Mouse (Mus musculus): ENCODE measurements around the gene Grpel1. TPM values are rescaled to one million over a fixed set of nuclear protein-coding genes. Genes with fewer than 3 reads are reported as not detected.

Gene Grpel1
- polyA plus RNA-seq, 1 experiment from 2014 or later = 35.1 TPM

DNA sequence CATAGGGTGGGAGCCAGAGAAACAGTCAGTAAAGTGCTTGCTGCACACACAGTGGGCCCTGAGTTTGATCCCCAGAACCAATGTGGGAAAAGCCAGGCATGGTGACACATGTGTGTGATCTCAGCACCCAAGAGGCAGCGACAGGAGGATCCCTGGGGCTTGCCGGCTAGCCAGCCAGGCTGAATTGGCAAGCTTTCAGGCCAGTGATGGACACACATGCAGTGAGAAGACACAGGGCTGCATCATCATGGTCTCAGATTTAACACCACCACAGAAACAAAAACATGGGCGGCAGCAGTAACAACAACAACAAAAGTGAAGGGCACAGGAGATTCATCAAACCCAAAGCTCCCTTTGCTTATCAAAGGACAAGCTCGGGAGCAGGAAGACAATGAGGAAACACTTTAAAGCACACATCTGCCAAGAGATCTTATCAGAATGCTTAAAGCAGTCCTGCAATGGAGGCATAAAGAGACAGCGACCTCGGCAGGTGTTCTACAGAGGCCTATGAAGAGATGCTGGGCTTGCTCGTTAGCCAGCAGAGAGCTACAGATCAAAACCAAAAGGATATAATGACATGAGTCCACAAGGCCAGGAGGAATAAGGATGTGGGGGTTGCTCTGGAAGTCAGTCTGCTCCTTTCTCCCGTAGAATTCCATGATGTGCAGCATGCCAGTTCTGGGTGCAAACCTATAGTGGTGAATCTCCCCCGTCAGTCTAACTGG lies 18.5 kb upstream of the Grpel1 start:
- ATAC-seq (no peak), DNase-seq (ENCODE audit: low spot score) (no peak)
- no peaks in the 10 kb centered on the region for H3K27me3 ChIP-seq (replicated peaks; ENCODE audit: insufficient read depth, low read length)
- no peak overlapping the region for H3K9ac ChIP-seq (replicated peaks; ENCODE audit: low read depth)
- TF ChIP-seq EP300 (IDR thresholded peaks at IDR 0.05) (no peak), CTCF (IDR thresholded peaks at IDR 0.05) (no peak)
- no peaks in the 10 kb centered on the region for H3K36me3 ChIP-seq (ENCODE audit: insufficient read depth, low read length)
- H3K4me2 ChIP-seq (replicated peaks; ENCODE audit: low read depth, low read length) = no peak overlapping the region
- H3K9me3 ChIP-seq (ENCODE audit: low read length) = no peaks in the 10 kb centered on the region
- H3K4me1 ChIP-seq (ENCODE audit: insufficient read depth, low read depth, low read length) = no peaks in the 10 kb centered on the region
- WGBS = 24% methylated on average over 9 of the region's 9 CpGs
- H3K4me3 ChIP-seq (ENCODE audit: low read depth, low read length) = no peak overlapping the region
- no peak overlapping the region for H3K27ac ChIP-seq (ENCODE audit: low read length)

DNA sequence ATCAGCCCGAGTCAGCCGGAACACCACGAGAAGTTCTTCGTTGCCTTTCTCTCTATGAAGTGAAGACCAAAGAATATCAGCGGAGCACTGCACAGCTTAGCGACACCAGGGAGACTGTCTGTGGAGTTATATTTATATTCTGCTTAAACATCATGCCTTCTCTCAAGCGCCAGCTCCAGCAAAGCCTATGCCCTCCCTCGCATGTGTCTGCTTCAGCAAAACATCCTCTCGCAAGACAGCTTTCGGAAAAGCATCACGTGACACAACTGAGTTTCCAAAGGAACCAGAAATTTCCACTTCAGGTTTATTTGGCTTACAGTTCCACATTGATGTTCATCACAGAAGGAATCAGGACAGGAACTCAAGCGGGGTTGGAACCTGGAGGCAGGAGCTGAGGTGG lies 16.9 kb upstream of the Grpel1 start:
- WGBS = 86% methylated on average over 12 of the region's 12 CpGs

DNA sequence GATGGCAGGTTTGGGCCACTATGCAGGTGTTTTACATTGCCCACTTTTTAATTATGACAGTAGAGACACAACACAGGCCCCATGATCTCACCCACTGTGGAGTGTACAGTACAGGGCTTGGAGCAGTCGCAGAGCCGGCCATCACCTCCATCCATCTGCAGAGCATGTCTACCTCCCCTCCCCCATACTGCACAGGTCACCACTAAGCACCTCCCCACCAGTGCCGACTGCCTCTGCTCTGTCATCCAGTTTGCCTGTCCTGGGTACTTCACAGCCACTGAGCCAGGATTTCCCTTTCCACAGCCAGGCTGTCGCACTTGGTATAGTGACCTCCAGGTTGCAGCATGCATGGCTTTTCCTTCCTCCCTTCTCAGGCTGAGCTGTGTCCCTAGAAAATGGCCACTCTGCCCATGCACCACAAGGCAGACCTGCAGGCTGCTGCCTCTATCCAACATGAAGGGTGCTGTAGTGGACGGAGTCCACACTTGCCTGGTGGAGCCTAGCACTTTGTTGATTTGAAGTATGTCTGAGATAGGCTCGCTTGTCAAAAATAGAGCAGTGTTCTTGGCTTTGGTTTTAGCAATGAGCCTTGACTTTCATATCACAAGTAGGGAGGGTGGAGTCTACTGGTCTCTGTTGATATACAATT lies 15.0 kb upstream of the Grpel1 start:
- Histone ChIP-seq H3K9me3 (ENCODE audit: low read length) (no peaks in the 10 kb centered on the region), H3K9ac (replicated peaks; ENCODE audit: low read depth) (no peak overlapping the region), H3K36me3 (ENCODE audit: insufficient read depth, low read length) (no peaks in the 10 kb centered on the region), H3K27ac (ENCODE audit: low read length) (no peak overlapping the region), H3K4me2 (replicated peaks; ENCODE audit: low read depth, low read length) (no peak overlapping the region), H3K4me1 (ENCODE audit: insufficient read depth, low read depth, low read length) (no peaks in the 10 kb centered on the region), H3K4me3 (ENCODE audit: low read depth, low read length) (no peak overlapping the region), H3K27me3 (replicated peaks; ENCODE audit: insufficient read depth, low read length) (no peaks in the 10 kb centered on the region)
- 51% methylated on average over 6 of the region's 6 CpGs for WGBS
- ATAC-seq (no peak), DNase-seq (ENCODE audit: low spot score) (no peak)
- TF ChIP-seq CTCF (IDR thresholded peaks at IDR 0.05) = no peak
- no peak for TF ChIP-seq EP300 (IDR thresholded peaks at IDR 0.05)

More for the DNA sequence above, 16.9 kb upstream of the Grpel1 start:
- no peak overlapping the region for H3K27ac ChIP-seq (ENCODE audit: low read length)
- DNase-seq (ENCODE audit: low spot score) (no peak), ATAC-seq (no peak)
- no peak overlapping the region for H3K4me2 ChIP-seq (replicated peaks; ENCODE audit: low read depth, low read length)
- no peaks in the 10 kb centered on the region for H3K9me3 ChIP-seq (ENCODE audit: low read length)
- H3K27me3 ChIP-seq (replicated peaks; ENCODE audit: insufficient read depth, low read length) = no peaks in the 10 kb centered on the region
- TF ChIP-seq CTCF (IDR thresholded peaks at IDR 0.05) = no peak
- no peak for TF ChIP-seq EP300 (IDR thresholded peaks at IDR 0.05)
- no peak overlapping the region for H3K9ac ChIP-seq (replicated peaks; ENCODE audit: low read depth)
- no peaks in the 10 kb centered on the region for H3K36me3 ChIP-seq (ENCODE audit: insufficient read depth, low read length)
- no peak overlapping the region for H3K4me3 ChIP-seq (ENCODE audit: low read depth, low read length)
- H3K4me1 ChIP-seq (ENCODE audit: insufficient read depth, low read depth, low read length) = no peaks in the 10 kb centered on the region

DNA sequence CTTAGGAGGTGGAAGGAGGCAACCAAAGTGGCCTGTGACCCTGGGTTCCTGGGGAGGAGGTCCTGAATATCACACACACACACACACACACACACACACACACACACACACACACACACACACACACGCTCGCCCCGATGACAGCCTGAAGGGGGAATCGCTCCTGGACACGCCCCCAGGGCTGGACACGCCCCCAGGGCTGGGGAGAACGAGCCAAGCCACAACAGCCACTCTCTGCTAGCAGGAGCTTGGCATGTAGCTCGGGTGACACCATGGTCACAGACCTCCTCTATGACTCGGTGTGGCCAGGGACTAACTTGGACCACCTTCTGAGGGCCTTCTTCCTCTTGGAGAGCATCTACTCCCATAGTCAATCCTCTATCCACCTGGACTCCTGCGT lies 13.7 kb upstream of the Grpel1 start:
- 0 out of 2 replicates have a peak, but pooled peaks have one; percentile 16 for ATAC-seq
- no peaks in the 10 kb centered on the region for H3K9me3 ChIP-seq (ENCODE audit: low read length)
- H3K4me3 ChIP-seq (ENCODE audit: low read depth, low read length) = no peak overlapping the region
- H3K4me2 ChIP-seq (replicated peaks; ENCODE audit: low read depth, low read length) = no peak overlapping the region
- no peak overlapping the region for H3K9ac ChIP-seq (replicated peaks; ENCODE audit: low read depth)
- 18% methylated on average over 8 of the region's 10 CpGs for WGBS
- no peaks in the 10 kb centered on the region for H3K4me1 ChIP-seq (ENCODE audit: insufficient read depth, low read depth, low read length)
- H3K36me3 ChIP-seq (ENCODE audit: insufficient read depth, low read length) = no peaks in the 10 kb centered on the region
- H3K27me3 ChIP-seq (replicated peaks; ENCODE audit: insufficient read depth, low read length) = no peaks in the 10 kb centered on the region
- TF ChIP-seq CTCF (IDR thresholded peaks at IDR 0.05) = no peak
- no peak for TF ChIP-seq EP300 (IDR thresholded peaks at IDR 0.05)
- DNase-seq (ENCODE audit: low spot score) = no peak
- H3K27ac ChIP-seq (ENCODE audit: low read length) = no peak overlapping the region

DNA sequence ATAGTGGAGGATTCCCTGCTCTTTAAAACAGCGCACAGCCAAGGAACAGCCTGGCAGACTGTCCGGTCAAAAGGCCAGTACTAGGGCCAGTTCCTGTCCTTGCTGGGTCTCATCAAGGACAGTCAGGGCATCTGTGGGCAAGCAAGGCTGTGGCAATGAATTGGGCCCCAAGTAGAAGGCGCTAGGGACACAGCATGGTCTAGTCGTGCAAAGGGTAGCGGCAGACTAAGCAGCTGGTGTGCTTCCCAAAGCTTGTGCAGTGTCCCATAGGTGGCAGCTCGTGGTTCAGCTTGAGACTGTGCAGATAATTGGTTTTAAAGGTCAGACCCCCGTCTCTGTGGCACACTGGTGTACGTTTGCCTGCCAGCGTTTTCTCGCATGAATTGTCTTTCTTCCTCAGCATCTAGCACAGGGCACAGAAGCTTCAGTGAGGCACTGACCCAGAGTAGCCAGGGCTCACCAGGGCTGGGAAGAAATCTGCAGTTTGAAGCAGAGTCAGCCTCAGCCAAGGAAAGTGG lies 12.9 kb upstream of the Grpel1 start:
- Histone ChIP-seq H3K4me2 (replicated peaks; ENCODE audit: low read depth, low read length) (no peak overlapping the region), H3K4me1 (ENCODE audit: insufficient read depth, low read depth, low read length) (no peaks in the 10 kb centered on the region), H3K9me3 (ENCODE audit: low read length) (no peaks in the 10 kb centered on the region), H3K27me3 (replicated peaks; ENCODE audit: insufficient read depth, low read length) (no peaks in the 10 kb centered on the region), H3K36me3 (ENCODE audit: insufficient read depth, low read length) (no peaks in the 10 kb centered on the region), H3K9ac (replicated peaks; ENCODE audit: low read depth) (no peak overlapping the region), H3K27ac (ENCODE audit: low read length) (no peak overlapping the region), H3K4me3 (ENCODE audit: low read depth, low read length) (no peak overlapping the region)
- 74% methylated on average over 10 of the region's 10 CpGs for WGBS
- no peak for TF ChIP-seq EP300 (IDR thresholded peaks at IDR 0.05)
- DNase-seq (ENCODE audit: low spot score) (no peak), ATAC-seq (no peak)

DNA sequence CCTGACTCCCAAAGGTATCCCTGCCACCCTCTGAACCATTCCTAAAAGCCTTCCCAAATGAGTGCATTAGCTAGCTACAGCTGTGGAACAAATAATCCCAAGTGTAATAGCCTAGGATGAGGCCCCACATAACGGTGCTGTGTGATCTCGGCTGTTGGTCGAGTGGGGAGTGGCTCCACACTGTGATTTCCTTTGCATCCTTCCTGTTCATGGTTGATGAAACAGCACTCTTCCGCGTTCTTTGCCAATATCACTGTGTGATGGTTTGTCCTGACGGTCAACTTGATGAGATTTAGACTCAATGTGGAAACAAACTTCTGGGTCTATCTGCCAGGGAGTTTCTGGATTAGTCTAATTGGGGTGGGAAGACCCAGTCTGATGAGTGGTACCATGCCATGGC lies 12.0 kb upstream of the Grpel1 start:
- Histone ChIP-seq H3K4me1 (ENCODE audit: insufficient read depth, low read depth, low read length) (no peaks in the 10 kb centered on the region), H3K9ac (replicated peaks; ENCODE audit: low read depth) (no peak overlapping the region), H3K4me2 (replicated peaks; ENCODE audit: low read depth, low read length) (no peak overlapping the region)

More for the DNA sequence above, 12.0 kb upstream of the Grpel1 start:
- Histone ChIP-seq H3K9me3 (ENCODE audit: low read length) (no peaks in the 10 kb centered on the region), H3K36me3 (ENCODE audit: insufficient read depth, low read length) (no peaks in the 10 kb centered on the region), H3K4me3 (ENCODE audit: low read depth, low read length) (no peak overlapping the region), H3K27me3 (replicated peaks; ENCODE audit: insufficient read depth, low read length) (no peaks in the 10 kb centered on the region), H3K27ac (ENCODE audit: low read length) (no peak overlapping the region)
- WGBS = 67% methylated on average over 6 of the region's 6 CpGs
- ATAC-seq (no peak), DNase-seq (ENCODE audit: low spot score) (no peak)
- no peak for TF ChIP-seq EP300 (IDR thresholded peaks at IDR 0.05)
- TF ChIP-seq CTCF (IDR thresholded peaks at IDR 0.05) = no peak

All from lung, postnatal 0 days (tissue).